Mouse (Mus musculus) A20 (cell line): ENCODE results near the gene Polr1c.

Experiments used
- DNase-seq: peaks from one replicate; pipeline ENCODE4 v3.0.0-alpha.2; 2011; ENCODE audit warnings: low read depth, low spot score

Gene Polr1c

GRCm38 (mm10) chr17:46265918-46266618 is 18.2 kb upstream of the Polr1c start:
- peak; percentile 62 for DNase-seq

DNA sequence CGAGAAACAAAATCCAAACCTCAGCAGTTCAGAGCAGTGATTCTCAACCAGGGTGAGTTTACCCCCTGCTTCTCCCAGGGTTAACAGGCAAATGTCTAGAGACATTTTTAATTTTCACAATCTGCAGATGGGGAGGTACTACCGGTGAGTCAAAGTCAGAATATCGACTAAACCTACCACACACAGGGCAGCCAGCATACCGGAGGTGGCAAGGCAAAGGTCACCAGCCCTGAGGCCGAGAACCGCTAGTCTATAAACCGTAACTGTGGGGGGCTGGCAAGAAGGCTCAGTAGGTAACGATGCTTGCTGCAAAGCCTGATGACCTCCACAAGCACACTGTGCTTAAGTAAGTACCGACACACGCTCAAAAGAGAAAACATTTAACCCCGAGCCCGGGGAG is 17.6 kb upstream of the Polr1c start:
- DNase-seq = no peak

DNA sequence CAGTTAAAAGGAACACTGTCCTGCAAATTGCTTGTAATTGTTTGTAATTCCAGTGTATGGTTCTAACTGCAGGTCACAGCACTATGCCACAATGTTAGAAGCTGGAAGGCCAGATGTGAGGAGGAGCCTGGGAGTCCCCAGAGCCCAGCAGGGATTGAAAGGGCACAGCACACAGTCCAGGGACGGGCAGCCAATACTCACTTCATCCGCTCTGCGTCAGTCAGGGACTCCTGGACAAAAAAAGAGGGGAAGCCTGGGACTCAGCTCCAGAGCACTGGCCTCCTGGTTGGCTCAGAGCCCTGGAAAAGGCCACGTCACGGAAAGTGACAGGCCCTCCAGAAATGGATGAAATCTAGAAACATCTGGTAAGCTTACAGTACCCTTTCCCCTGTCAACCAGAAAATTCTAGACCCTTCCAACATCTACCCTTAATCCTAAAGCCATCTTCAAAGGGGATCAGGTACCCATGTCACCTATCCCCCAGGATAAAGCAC is 14.4 kb upstream of the Polr1c start:
- no peak for DNase-seq

GRCm38 (mm10) chr17:46259675-46260074 is 11.8 kb upstream of the Polr1c start:
- DNase-seq = no peak

- no peak for DNase-seq
Observed at GRCm38 (mm10) chr17:46258279-46259053, 10.6 kb upstream of the Polr1c start.

- no peak for DNase-seq
Observed at GRCm38 (mm10) chr17:46255147-46255546, 7.3 kb upstream of the Polr1c start.

- DNase-seq = peak; percentile 55
Observed at GRCm38 (mm10) chr17:46254106-46254505, 6.3 kb upstream of the Polr1c start.

DNA sequence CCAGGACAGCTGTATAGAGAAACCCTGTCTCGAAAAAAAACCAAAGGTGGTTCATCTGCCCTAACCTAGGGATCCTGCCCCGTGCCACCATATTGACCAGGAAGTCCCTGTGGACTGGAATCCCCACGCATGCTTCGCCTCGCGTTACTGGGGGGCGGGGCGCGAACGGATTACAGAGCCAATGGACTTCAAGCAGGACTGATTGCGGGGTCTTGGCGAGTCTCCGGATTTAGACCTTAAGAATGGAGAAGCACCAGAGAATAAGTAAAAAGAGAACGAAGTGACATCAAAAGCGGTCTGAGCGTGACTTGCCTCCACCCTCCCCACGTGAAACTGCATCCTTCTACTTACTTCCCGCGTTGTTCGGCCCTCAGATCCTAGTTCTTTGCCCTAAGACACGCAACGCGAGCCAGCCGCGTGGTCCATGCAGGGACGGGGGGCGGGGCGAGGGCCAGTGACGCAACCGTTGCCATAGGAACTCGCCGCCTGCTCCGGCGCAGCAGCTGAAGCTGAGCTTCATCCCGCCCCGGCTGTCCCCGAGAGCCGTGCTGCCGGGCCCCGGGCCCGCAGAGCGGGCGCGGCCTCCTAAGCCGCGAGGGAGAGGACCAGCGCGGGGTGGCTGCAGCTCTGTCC is 5.7 kb upstream of the Polr1c start, which contains the start of gene Lrrc73:
Lrrc73 (plus strand) TSS at position 80 of the 633 bp plus-strand sequence.
- DNase-seq = peak; percentile 90

DNA sequence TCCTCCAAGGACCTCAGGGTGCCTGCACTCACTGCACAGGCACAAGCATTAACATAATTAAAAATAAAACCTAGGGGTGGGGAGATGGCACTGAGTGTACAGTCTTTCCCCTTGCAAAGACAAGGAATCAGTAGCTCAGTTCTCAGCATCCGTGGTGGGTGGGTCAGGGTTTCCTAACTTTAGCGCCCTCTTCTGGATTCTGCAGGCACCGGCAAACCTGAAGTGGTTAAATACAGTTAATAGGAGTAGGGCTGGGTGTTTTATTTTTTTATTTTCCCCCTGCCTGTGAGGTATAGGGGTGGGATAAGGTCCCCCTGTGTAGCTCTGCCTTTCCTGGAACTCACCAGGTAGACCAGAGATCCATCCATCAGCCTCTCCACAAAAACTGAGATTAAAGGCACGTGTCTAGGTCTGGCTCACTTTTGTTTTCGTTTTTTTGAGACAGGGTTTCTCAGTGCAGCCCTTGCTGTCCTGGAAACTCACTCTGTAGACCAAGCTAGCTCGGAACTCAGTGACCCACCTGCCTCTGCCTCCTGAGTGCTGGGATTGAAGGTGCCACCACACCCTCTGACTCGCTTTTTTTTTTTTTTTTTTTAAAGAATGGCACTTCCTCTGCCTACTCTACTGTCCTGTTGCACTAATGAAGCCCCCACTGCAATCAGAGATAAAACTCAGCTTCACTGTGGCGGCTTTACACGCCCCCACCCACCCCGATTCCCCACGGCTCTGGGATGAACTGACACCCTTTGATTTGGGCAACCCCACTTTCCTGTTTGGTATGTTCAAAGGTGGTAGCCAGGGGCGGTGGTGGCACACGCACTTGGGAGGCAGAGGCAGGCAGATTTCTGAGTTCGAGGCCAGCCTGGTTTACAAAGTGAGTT is 5.0 kb upstream of the Polr1c start:
- DNase-seq = peak; percentile 80

- peak; percentile 41 for DNase-seq
Observed at GRCm38 (mm10) chr17:46251174-46251573, 3.3 kb upstream of the Polr1c start.

GRCm38 (mm10) chr17:46248189-46248522 is 302 bp upstream of the Polr1c start:
- no peak for DNase-seq

- DNase-seq = no peak
Observed at GRCm38 (mm10) chr17:46244579-46244978, 3.3 kb downstream of the Polr1c start.

- DNase-seq = no peak
Observed at GRCm38 (mm10) chr17:46243624-46244023, 4.2 kb downstream of the Polr1c start.

GRCm38 (mm10) chr17:46242993-46243392 is 4.9 kb downstream of the Polr1c start:
- no peak for DNase-seq

GRCm38 (mm10) chr17:46242274-46242673 is 5.6 kb downstream of the Polr1c start:
- DNase-seq = no peak

GRCm38 (mm10) chr17:46241471-46241870 is 6.4 kb downstream of the Polr1c start:
- DNase-seq = no peak

DNA sequence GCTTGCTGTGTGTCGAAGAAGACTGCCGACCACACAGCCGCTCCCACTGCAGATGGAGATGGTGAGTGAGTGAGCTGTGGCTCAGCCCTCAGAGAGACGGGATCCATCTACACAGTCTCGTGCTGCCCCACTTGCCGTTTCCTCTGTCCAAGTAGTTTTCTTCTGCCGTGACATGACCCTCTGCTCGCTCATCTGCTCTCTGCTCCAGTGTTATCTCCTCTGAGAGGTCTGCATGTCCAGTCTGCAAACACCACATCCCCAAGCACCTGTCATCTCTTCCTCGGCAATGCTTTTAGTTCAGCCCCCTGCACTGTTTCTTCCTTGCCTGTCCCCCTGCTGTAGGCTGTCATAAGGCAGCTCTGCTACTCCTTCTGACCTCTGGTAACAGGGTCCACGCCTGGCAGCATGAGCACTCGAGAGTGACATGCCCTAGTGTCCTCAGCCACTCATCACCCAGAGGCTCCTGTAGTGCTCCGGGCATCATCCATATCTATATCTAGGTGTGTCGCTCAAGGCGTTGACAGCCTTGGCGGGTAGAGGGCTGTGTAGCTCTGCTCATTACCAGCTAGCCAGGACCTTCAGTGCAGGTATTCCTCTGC is 8.2 kb downstream of the Polr1c start:
- no peak for DNase-seq

DNA sequence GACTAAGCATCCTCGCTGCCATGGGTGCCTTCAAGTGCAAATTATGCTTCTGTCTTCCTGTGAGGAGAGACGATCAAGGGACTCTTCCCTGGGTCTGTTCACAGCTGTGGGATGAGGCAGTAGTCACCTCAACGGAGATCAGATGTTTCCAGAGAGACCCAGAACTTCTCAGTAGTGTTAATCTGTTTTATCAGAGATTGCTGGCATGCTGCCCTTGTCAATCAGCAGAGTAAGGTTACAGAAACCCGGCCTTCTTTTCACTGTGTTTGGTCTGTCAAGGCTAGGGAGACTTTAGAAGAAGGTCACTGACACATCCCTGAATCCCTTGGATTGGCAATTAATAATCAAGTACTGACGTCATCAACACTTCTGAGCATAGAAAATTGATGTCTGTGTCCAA is 10.4 kb downstream of the Polr1c start:
- DNase-seq = no peak

- DNase-seq = no peak
Observed at GRCm38 (mm10) chr17:46237079-46237478, 10.8 kb downstream of the Polr1c start.

DNA sequence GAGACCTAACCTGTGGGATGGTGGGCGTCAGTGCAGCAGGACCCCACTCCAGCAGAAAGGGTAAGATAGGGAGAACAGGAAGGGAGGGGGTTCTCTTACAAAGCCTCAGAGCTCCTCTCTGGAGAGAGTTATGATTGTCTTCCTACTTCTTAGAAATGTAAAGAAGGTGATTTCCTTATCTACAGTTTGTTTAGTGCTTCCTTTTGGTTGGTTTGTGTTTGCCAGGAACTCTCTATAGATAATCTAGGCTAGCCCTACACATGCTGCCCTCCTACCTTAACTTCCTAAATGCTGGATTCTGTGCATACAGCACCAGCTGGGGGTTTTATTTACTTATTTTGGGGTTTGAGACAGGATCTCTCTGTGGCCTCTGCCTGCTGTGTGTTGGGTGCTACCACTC is 11.8 kb downstream of the Polr1c start:
- no peak for DNase-seq

- no peak for DNase-seq
Observed at GRCm38 (mm10) chr17:46227576-46227975, 20.3 kb downstream of the Polr1c start.
